Mouse (Mus musculus): ENCODE results near the gene Kcnd3. TPM values are rescaled to one million over a fixed set of nuclear protein-coding genes. Genes with fewer than 3 reads are reported as not detected.
A peak's percentile ranks its signal among the peaks of the same experiment; 100 is the strongest.

Gene Kcnd3
- polyA plus RNA-seq, 2 experiments, result 1.0 to 2.0 TPM

- ATAC-seq (ENCODE audit: low FRiP score, low read depth) (no peak), DNase-seq (ENCODE audit: low spot score) (no peak)
- Histone ChIP-seq H3K36me3 (ENCODE audit: control insufficient read depth, insufficient read depth, low read length) (no peaks in the 10 kb centered on the region), H3K27ac (replicated peaks; ENCODE audit: low read depth, low read length) (no peak overlapping the region), H3K4me2 (replicated peaks; ENCODE audit: low read depth, low read length, severe bottlenecking) (no peak overlapping the region), H3K27me3 (ENCODE audit: control insufficient read depth, insufficient read depth, low read length) (no peaks in the 10 kb centered on the region), H3K4me3 (replicated peaks; ENCODE audit: low read length) (no peak overlapping the region), H3K9ac (ENCODE audit: low read depth, low read length, severe bottlenecking) (no peak overlapping the region), H3K4me1 (ENCODE audit: control insufficient read depth, insufficient read depth, low read length) (no peaks in the 10 kb centered on the region), H3K9me3 (ENCODE audit: control insufficient read depth, low read length) (no peaks in the 10 kb centered on the region)
- WGBS, result 73% methylated on average over 4 of the region's 4 CpGs
- no peak for TF ChIP-seq POLR2A (IDR thresholded peaks at IDR 0.05; ENCODE audit: borderline replicate concordance, extremely low read depth, insufficient read depth, insufficient read length)
Observed at GRCm38 (mm10) chr3:105542741-105543140, 90.6 kb downstream of the Kcnd3 start.

- H3K4me3 ChIP-seq (replicated peaks; ENCODE audit: low read length), result no peak overlapping the region
- H3K36me3 ChIP-seq (ENCODE audit: control insufficient read depth, insufficient read depth, low read length), result no peaks in the 10 kb centered on the region
- TF ChIP-seq POLR2A (IDR thresholded peaks at IDR 0.05; ENCODE audit: borderline replicate concordance, extremely low read depth, insufficient read depth, insufficient read length), result no peak
- DNase-seq (ENCODE audit: low spot score) (no peak), ATAC-seq (ENCODE audit: low FRiP score, low read depth) (no peak)
- H3K9ac ChIP-seq (ENCODE audit: low read depth, low read length, severe bottlenecking), result no peak overlapping the region
- no peaks in the 10 kb centered on the region for H3K9me3 ChIP-seq (ENCODE audit: control insufficient read depth, low read length)
- no peak overlapping the region for H3K27ac ChIP-seq (replicated peaks; ENCODE audit: low read depth, low read length)
- no peaks in the 10 kb centered on the region for H3K27me3 ChIP-seq (ENCODE audit: control insufficient read depth, insufficient read depth, low read length)
- no peak overlapping the region for H3K4me2 ChIP-seq (replicated peaks; ENCODE audit: low read depth, low read length, severe bottlenecking)
- WGBS, result 88% methylated on average over 1 of the region's 1 CpGs
- H3K4me1 ChIP-seq (ENCODE audit: control insufficient read depth, insufficient read depth, low read length), result no peaks in the 10 kb centered on the region
Observed at GRCm38 (mm10) chr3:105544106-105544505, 92.0 kb downstream of the Kcnd3 start.

GRCm38 (mm10) chr3:105546611-105547071 lies 94.5 kb downstream of the Kcnd3 start:
- no peaks in the 10 kb centered on the region for H3K9me3 ChIP-seq (ENCODE audit: control insufficient read depth, low read length)
- no peak overlapping the region for H3K4me3 ChIP-seq (replicated peaks; ENCODE audit: low read length)
- DNase-seq (ENCODE audit: low spot score) (no peak), ATAC-seq (ENCODE audit: low FRiP score, low read depth) (no peak)
- H3K27me3 ChIP-seq (ENCODE audit: control insufficient read depth, insufficient read depth, low read length), result no peaks in the 10 kb centered on the region
- H3K36me3 ChIP-seq (ENCODE audit: control insufficient read depth, insufficient read depth, low read length), result no peaks in the 10 kb centered on the region
- no peak overlapping the region for H3K27ac ChIP-seq (replicated peaks; ENCODE audit: low read depth, low read length)
- H3K4me1 ChIP-seq (ENCODE audit: control insufficient read depth, insufficient read depth, low read length), result no peaks in the 10 kb centered on the region
- WGBS, result 56% methylated on average over 13 of the region's 13 CpGs
- no peak overlapping the region for H3K9ac ChIP-seq (ENCODE audit: low read depth, low read length, severe bottlenecking)
- no peak overlapping the region for H3K4me2 ChIP-seq (replicated peaks; ENCODE audit: low read depth, low read length, severe bottlenecking)
- no peak for TF ChIP-seq POLR2A (IDR thresholded peaks at IDR 0.05; ENCODE audit: borderline replicate concordance, extremely low read depth, insufficient read depth, insufficient read length)

GRCm38 (mm10) chr3:105548074-105548771 lies 96.1 kb downstream of the Kcnd3 start:
- Histone ChIP-seq H3K4me2 (replicated peaks; ENCODE audit: low read depth, low read length, severe bottlenecking) (no peak overlapping the region), H3K9ac (ENCODE audit: low read depth, low read length, severe bottlenecking) (no peak overlapping the region), H3K4me1 (ENCODE audit: control insufficient read depth, insufficient read depth, low read length) (no peaks in the 10 kb centered on the region), H3K27me3 (ENCODE audit: control insufficient read depth, insufficient read depth, low read length) (no peaks in the 10 kb centered on the region), H3K27ac (replicated peaks; ENCODE audit: low read depth, low read length) (no peak overlapping the region), H3K4me3 (replicated peaks; ENCODE audit: low read length) (no peak overlapping the region), H3K36me3 (ENCODE audit: control insufficient read depth, insufficient read depth, low read length) (no peaks in the 10 kb centered on the region), H3K9me3 (ENCODE audit: control insufficient read depth, low read length) (no peaks in the 10 kb centered on the region)
- whole genome bisulfite sequencing, result 72% methylated on average over 11 of the region's 11 CpGs
- DNase-seq (ENCODE audit: low spot score), result no peak
- no peak for TF ChIP-seq POLR2A (IDR thresholded peaks at IDR 0.05; ENCODE audit: borderline replicate concordance, extremely low read depth, insufficient read depth, insufficient read length)
- no peak for ATAC-seq (ENCODE audit: low FRiP score, low read depth)

GRCm38 (mm10) chr3:105559456-105559855 lies 107.3 kb downstream of the Kcnd3 start:
- peak; percentile 73 for ATAC-seq (ENCODE audit: low FRiP score, low read depth)
- H3K4me2 ChIP-seq (replicated peaks; ENCODE audit: low read depth, low read length, severe bottlenecking), result no peak overlapping the region

More at GRCm38 (mm10) chr3:105559456-105559855, 107.3 kb downstream of the Kcnd3 start:
- no peak for TF ChIP-seq POLR2A (IDR thresholded peaks at IDR 0.05; ENCODE audit: borderline replicate concordance, extremely low read depth, insufficient read depth, insufficient read length)
- DNase-seq (ENCODE audit: low spot score), result no peak
- H3K4me3 ChIP-seq (replicated peaks; ENCODE audit: low read length), result no peak overlapping the region
- no peaks in the 10 kb centered on the region for H3K27me3 ChIP-seq (ENCODE audit: control insufficient read depth, insufficient read depth, low read length)
- no peaks in the 10 kb centered on the region; the same call in 1 of the 2 replicates for H3K4me1 ChIP-seq (ENCODE audit: control insufficient read depth, insufficient read depth, low read length)
- no peaks in the 10 kb centered on the region for H3K9me3 ChIP-seq (ENCODE audit: control insufficient read depth, low read length)
- no peak overlapping the region for H3K27ac ChIP-seq (replicated peaks; ENCODE audit: low read depth, low read length)
- H3K9ac ChIP-seq (ENCODE audit: low read depth, low read length, severe bottlenecking), result no peak overlapping the region
- no peaks in the 10 kb centered on the region for H3K36me3 ChIP-seq (ENCODE audit: control insufficient read depth, insufficient read depth, low read length)
- 28% methylated on average over 2 of the region's 2 CpGs for WGBS

All from limb, embryonic 14.5 days (tissue).